Mouse (Mus musculus): ENCODE data around the gene Eml1. TPM values are rescaled to one million over a fixed set of nuclear protein-coding genes. Genes with fewer than 3 reads are reported as not detected.

Eml1 gene
- polyA plus RNA-seq, 1 experiment from 2014 or later: 66.7 TPM

DNA sequence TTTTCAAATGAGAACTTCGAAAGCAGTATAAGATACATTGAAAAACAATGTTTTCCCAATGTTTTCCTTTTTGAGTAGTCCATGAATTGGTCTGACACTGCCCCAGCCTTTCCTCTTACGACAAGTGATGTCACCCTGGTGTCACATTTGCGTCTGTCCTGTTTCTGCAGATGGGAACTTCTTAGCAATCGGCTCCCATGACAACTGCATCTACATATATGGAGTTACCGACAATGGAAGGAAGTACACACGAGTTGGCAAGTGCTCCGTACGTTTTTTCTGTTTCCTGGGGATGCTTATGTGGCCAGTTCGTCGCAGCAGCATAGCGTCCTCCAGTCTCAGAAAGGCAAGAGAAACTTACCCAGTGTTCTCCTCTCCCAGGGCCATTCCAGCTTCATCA is 163.7 kb downstream of the Eml1 start:
- 92% methylated on average over 11 of the region's 11 CpGs for WGBS
- Histone ChIP-seq H3K27ac (no peak overlapping the region), H3K36me3 (peaks cover 71% of the 10 kb centered on the region), H3K9me3 (no peaks in the 10 kb centered on the region), H3K9ac (replicated peaks) (no peak overlapping the region), H3K4me2 (replicated peaks) (no peak overlapping the region), H3K4me3 (replicated peaks) (no peak overlapping the region), H3K27me3 (no peaks in the 10 kb centered on the region), H3K4me1 (replicated peaks) (no peaks in the 10 kb centered on the region)
- no peak for ATAC-seq

- no peaks in the 10 kb centered on the region for H3K9me3 ChIP-seq
- H3K27ac ChIP-seq: no peak overlapping the region
- H3K4me2 ChIP-seq (replicated peaks): no peak overlapping the region
- no peaks in the 10 kb centered on the region for H3K27me3 ChIP-seq
- WGBS: 71% methylated on average over 10 of the region's 10 CpGs
- H3K9ac ChIP-seq (replicated peaks): no peak overlapping the region
- no peak for ATAC-seq
- H3K4me1 ChIP-seq (replicated peaks): no peaks in the 10 kb centered on the region
- no peak overlapping the region for H3K4me3 ChIP-seq (replicated peaks)
- peaks cover 59% of the 10 kb centered on the region for H3K36me3 ChIP-seq
Measured at GRCm38 (mm10) chr12:108536461-108536860, 165.7 kb downstream of the Eml1 start.

- no peak overlapping the region for H3K4me2 ChIP-seq (replicated peaks)
- ATAC-seq: peak; percentile 59; the same call in 1 of the 2 replicates
- no peak overlapping the region for H3K9ac ChIP-seq (replicated peaks)
- H3K4me1 ChIP-seq (replicated peaks): peaks cover 2% of the 10 kb centered on the region
- no peaks in the 10 kb centered on the region for H3K9me3 ChIP-seq
- H3K27ac ChIP-seq: no peak overlapping the region
- WGBS: 22% methylated on average over 6 of the region's 6 CpGs
- H3K36me3 ChIP-seq: peaks cover 32% of the 10 kb centered on the region
- H3K27me3 ChIP-seq: no peaks in the 10 kb centered on the region
- H3K4me3 ChIP-seq (replicated peaks): no peak overlapping the region
Measured at GRCm38 (mm10) chr12:108541088-108541487, 170.3 kb downstream of the Eml1 start.

GRCm38 (mm10) chr12:108546508-108547153 is 175.9 kb downstream of the Eml1 start:
- WGBS: 5% methylated on average over 10 of the region's 10 CpGs

GRCm38 (mm10) chr12:108547251-108547875 is 176.6 kb downstream of the Eml1 start:
- 0 out of 2 replicates have a peak overlapping the region, but pooled peaks have one; percentile 9 for H3K4me2 ChIP-seq (replicated peaks)
- no peaks in the 10 kb centered on the region for H3K36me3 ChIP-seq
- no peaks in the 10 kb centered on the region for H3K9me3 ChIP-seq
- H3K4me3 ChIP-seq (replicated peaks): no peak overlapping the region
- peaks cover 18% of the 10 kb centered on the region for H3K4me1 ChIP-seq (replicated peaks)
- H3K27ac ChIP-seq: peak overlapping the region; percentile 83
- H3K27me3 ChIP-seq: no peaks in the 10 kb centered on the region
- peak; percentile 12; the same call in 1 of the 2 replicates for ATAC-seq
- no peak overlapping the region for H3K9ac ChIP-seq (replicated peaks)
- WGBS: 50% methylated on average over 15 of the region's 15 CpGs

More at GRCm38 (mm10) chr12:108546508-108547153, 175.9 kb downstream of the Eml1 start:
- Histone ChIP-seq H3K36me3 (no peaks in the 10 kb centered on the region), H3K4me2 (replicated peaks) (peak overlapping the region; percentile 9; the same call in 1 of the 2 replicates), H3K27ac (peak overlapping the region; percentile 83), H3K4me1 (replicated peaks) (peaks cover 17% of the 10 kb centered on the region), H3K27me3 (no peaks in the 10 kb centered on the region), H3K9ac (replicated peaks) (no peak overlapping the region), H3K4me3 (replicated peaks) (no peak overlapping the region), H3K9me3 (no peaks in the 10 kb centered on the region)
- ATAC-seq: peak; percentile 93

- peaks cover 34% of the 10 kb centered on the region for H3K4me1 ChIP-seq (replicated peaks)
- 84% methylated on average over 7 of the region's 7 CpGs for WGBS
Measured at GRCm38 (mm10) chr12:108551731-108552130, 181.0 kb downstream of the Eml1 start.

DNA sequence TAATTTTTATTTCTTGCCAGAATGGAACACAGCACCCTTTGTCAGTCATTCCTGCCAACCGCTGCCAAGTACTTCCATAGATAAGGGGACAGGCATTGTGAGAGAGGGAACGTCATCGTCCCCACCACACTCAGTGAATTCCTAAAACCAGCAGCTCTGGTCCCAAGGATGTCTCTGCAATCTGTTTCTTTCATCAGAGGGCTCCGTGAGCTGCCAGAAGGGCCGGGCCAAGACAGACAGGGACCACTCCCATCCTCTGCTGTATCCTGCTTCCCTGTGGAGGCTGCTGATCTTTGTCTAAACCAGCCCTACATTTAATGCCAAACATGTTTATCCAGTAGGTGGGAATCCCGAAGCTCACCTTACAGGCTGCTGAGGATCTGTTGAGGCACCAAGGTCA is 182.3 kb downstream of the Eml1 start:
- H3K4me3 ChIP-seq (replicated peaks): no peak overlapping the region
- no peak overlapping the region for H3K4me2 ChIP-seq (replicated peaks)
- H3K9me3 ChIP-seq: no peaks in the 10 kb centered on the region
- H3K36me3 ChIP-seq: no peaks in the 10 kb centered on the region
- 0 out of 2 replicates have a peak overlapping the region, but pooled peaks have one; percentile 2 for H3K27ac ChIP-seq
- H3K4me1 ChIP-seq (replicated peaks): peaks cover 38% of the 10 kb centered on the region
- no peaks in the 10 kb centered on the region for H3K27me3 ChIP-seq
- ATAC-seq: no peak
- no peak overlapping the region for H3K9ac ChIP-seq (replicated peaks)
- 54% methylated on average over 6 of the region's 6 CpGs for WGBS

More at GRCm38 (mm10) chr12:108551731-108552130, 181.0 kb downstream of the Eml1 start:
- Histone ChIP-seq H3K27ac (no peak overlapping the region), H3K4me3 (replicated peaks) (no peak overlapping the region), H3K27me3 (no peaks in the 10 kb centered on the region), H3K9me3 (no peaks in the 10 kb centered on the region), H3K4me2 (replicated peaks) (no peak overlapping the region), H3K9ac (replicated peaks) (no peak overlapping the region), H3K36me3 (no peaks in the 10 kb centered on the region)
- no peak for ATAC-seq

DNA sequence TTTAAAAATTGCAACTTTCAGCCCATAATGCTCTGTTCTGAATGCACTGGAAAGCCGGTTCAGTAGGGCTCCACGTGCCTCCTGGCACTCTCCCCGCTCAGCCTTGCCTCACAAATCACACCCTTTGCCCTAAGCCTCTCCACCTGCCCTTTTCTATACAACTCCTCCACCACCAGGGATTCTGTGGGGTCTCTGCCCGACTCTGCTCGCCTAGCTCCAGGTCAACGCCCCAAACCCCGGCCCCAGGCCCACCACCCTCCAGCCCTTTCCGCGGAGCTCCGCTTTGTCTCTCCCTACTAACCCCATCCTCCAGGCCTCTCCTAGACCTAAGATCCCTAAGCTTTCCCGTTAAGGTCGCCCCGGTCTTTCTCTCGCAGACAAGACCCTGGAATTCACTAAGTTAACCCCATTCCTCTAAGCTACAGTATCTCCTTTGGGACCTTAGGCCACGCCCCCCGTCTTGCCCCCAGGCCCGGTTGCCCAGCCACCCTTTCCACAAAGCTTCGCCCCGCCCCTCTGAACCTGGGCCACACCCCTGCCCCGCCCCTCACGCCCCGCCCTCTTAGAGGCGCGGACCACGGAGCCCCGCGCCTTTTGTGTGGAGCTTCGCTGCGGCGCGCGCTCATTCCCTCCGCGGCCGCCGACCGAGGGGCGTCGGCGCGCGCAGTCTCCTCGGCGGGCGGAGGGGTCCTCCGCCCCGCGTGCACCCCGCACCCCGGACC is 183.5 kb downstream of the Eml1 start, which contains the start of gene Evl:
Evl (plus strand) TSS at position 601 of the 722 bp plus-strand sequence.
- under 1% methylated on average over 50 of the region's 50 CpGs for WGBS
- H3K27ac ChIP-seq: peak within 1 kb of the TSS; percentile 95
- ATAC-seq: peak; percentile 84
- peak within 1 kb of the TSS; percentile 91 for H3K4me3 ChIP-seq (replicated peaks)
- peak within 1 kb of the TSS; percentile 99 for H3K9ac ChIP-seq (replicated peaks)
- H3K27me3 ChIP-seq: no peaks in the 10 kb centered on the region
- H3K4me2 ChIP-seq (replicated peaks): peak within 1 kb of the TSS; percentile 83
- no peaks in the 10 kb centered on the region for H3K9me3 ChIP-seq
- peaks cover 49% of the 10 kb centered on the region for H3K4me1 ChIP-seq (replicated peaks)
- H3K36me3 ChIP-seq: no peaks in the 10 kb centered on the region

DNA sequence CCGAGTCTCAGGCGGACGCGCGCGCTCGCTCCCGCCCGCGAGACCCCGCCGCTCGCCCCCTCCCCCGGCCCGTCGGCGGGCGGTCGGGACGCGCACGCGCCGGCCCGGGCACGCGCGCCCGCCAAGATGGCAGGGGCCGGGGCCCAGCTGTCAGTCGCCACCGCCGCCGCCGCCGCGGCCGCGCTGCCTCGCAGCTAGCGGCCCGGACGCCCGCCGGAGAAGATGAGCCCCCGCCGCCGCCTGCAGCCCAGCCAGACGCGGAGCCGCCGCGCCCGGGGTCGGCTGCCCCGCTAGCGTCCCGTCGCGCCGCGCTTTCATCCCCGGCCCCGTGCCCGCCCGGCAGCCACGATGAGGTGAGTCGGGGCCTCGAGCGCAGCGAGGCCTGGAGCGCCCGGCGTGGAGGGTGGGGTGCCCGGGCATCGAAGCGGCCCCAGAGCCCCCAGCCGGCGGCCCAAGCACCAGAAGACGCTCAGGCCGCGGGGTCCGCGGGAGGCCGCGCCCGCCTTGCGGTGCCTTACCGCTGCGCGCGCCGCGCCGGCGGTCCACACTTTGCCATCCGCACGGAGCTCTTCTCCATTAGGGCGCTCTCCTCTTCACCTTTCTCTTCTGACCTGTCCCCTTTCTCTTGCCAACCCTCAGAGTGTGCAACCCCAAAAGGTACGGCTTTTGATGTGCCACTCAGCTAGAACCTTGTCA is 184.3 kb downstream of the Eml1 start:
- Histone ChIP-seq H3K36me3 (no peaks in the 10 kb centered on the region), H3K4me3 (replicated peaks) (peak overlapping the region; percentile 91), H3K4me2 (replicated peaks) (peak overlapping the region; percentile 83), H3K27me3 (no peaks in the 10 kb centered on the region), H3K9ac (replicated peaks) (peak overlapping the region; percentile 99), H3K9me3 (no peaks in the 10 kb centered on the region), H3K27ac (peak overlapping the region; percentile 95), H3K4me1 (replicated peaks) (peaks cover 55% of the 10 kb centered on the region)
- 0% methylated on average over 84 of the region's 100 CpGs for WGBS
- peak; percentile 74 for ATAC-seq

- Histone ChIP-seq H3K4me1 (replicated peaks) (peaks cover 67% of the 10 kb centered on the region), H3K36me3 (no peaks in the 10 kb centered on the region), H3K4me3 (replicated peaks) (peak overlapping the region; percentile 12; the same call in 1 of the 2 replicates), H3K9ac (replicated peaks) (no peak overlapping the region), H3K27me3 (no peaks in the 10 kb centered on the region), H3K9me3 (no peaks in the 10 kb centered on the region), H3K4me2 (replicated peaks) (peak overlapping the region; percentile 43), H3K27ac (no peak overlapping the region)
- no peak for ATAC-seq
Measured at GRCm38 (mm10) chr12:108558194-108558593, 187.4 kb downstream of the Eml1 start.

GRCm38 (mm10) chr12:108563238-108563637 is 192.5 kb downstream of the Eml1 start:
- Histone ChIP-seq H3K9ac (replicated peaks) (no peak overlapping the region), H3K27me3 (no peaks in the 10 kb centered on the region), H3K4me2 (replicated peaks) (no peak overlapping the region), H3K27ac (no peak overlapping the region), H3K4me1 (replicated peaks) (peaks cover 64% of the 10 kb centered on the region), H3K9me3 (no peaks in the 10 kb centered on the region), H3K36me3 (no peaks in the 10 kb centered on the region), H3K4me3 (replicated peaks) (no peak overlapping the region)
- ATAC-seq: no peak
- 81% methylated on average over 3 of the region's 3 CpGs for WGBS
